Mouse (Mus musculus) G1E (cell line): ENCODE results near the gene Prdm2. TPM values are rescaled to one million over a fixed set of nuclear protein-coding genes. Genes with fewer than 3 reads are reported as not detected.

Experiments
- ATAC-seq: 2 replicates; pipeline ENCODE4 v1.8.0; 2016; ENCODE audit warnings: mild to moderate bottlenecking; ENCODE audit not compliant: insufficient number of reproducible peaks, poor library complexity, low FRiP score, severe bottlenecking; ENCODE audit errors: extremely low read depth
- DNase-seq: peaks from one replicate; pipeline ENCODE4 v3.0.0; 2012; ENCODE audit warnings: low spot score
- H3K27me3 ChIP-seq: 2 replicates; pipeline ENCODE4 v1.6.1; 2012; ENCODE audit warnings: mild to moderate bottlenecking, low read length, inconsistent platforms; ENCODE audit not compliant: insufficient read depth
- H3K36me3 ChIP-seq: replicated peaks from 2 replicates; pipeline ENCODE3; 2012; ENCODE audit warnings: mild to moderate bottlenecking, inconsistent platforms
- H3K4me1 ChIP-seq: 2 replicates; pipeline ENCODE4 v1.6.1; 2012; ENCODE audit warnings: low read depth, low read length, inconsistent platforms, mixed read lengths; ENCODE audit not compliant: insufficient read depth
- H3K4me3 ChIP-seq: 2 replicates; pipeline ENCODE4 v1.5.1; 2012; ENCODE audit warnings: low read depth, mild to moderate bottlenecking, inconsistent platforms, low read length, moderate library complexity, mixed read lengths
- H3K9me3 ChIP-seq: replicated peaks from 2 replicates; pipeline ENCODE4 v1.6.1; 2012; ENCODE audit warnings: inconsistent platforms
- CTCF ChIP-seq: IDR thresholded peaks from 2 replicates; pipeline ENCODE4 v1.5.1; 2012; ENCODE audit warnings: low read depth, low read length, inconsistent platforms, mixed read lengths
- GATA1 ChIP-seq: IDR thresholded peaks from 2 replicates; pipeline ENCODE4 v1.6.1; 2012; ENCODE audit warnings: borderline replicate concordance, low read length, inconsistent platforms, mixed read lengths
- GATA2 ChIP-seq: IDR thresholded peaks from 2 replicates; pipeline ENCODE4 v1.6.1; 2012; ENCODE audit warnings: low read depth, low read length, inconsistent platforms, borderline replicate concordance
- POLR2AphosphoS5 ChIP-seq: IDR thresholded peaks from 2 replicates; pipeline ENCODE4 v1.6.1; 2012; ENCODE audit warnings: low read depth, low read length, inconsistent platforms; ENCODE audit not compliant: insufficient replicate concordance
- TAL1 ChIP-seq: conservative IDR thresholded peaks from 2 replicates; pipeline ENCODE4 v1.6.1; 2012; ENCODE audit warnings: low read depth, low read length, inconsistent platforms, mixed read lengths
- polyA plus RNA-seq: library from polyadenylated mRNA; stranded (reverse); fragments of >175 nt; gene quantifications from 2 replicates; pipeline ENCODE4 v1.2.3, GENCODE M21; 2012
- total RNA-seq, 2 experiments: library from RNA; stranded (forward) in 1 of 2; stranded (reverse) in 1 of 2; fragments of 200-1000 nt in 1 of 2; fragments of >200 nt in 1 of 2; fragmentation: Nextera tagmentation in 1 of 2; gene quantifications; 2 replicates each; pipeline ENCODE4 v1.2.3; 2014 to 2017

The Prdm2 gene
- total and polyA plus RNA-seq, 3 experiments: 7.1 to 34.9 (median 9.7) TPM

GRCm38 (mm10) chr4:143227976-143228375 is 15.2 kb upstream of the Prdm2 start:
- H3K9me3 ChIP-seq: peaks cover 2% of the 10 kb centered on the region; the same call in 1 of the 2 replicates
- no peaks in the 10 kb centered on the region for H3K4me1 ChIP-seq
- peaks cover 3% of the 10 kb centered on the region; the same call in 1 of the 2 replicates for H3K27me3 ChIP-seq
- H3K4me3 ChIP-seq: no peak overlapping the region
- no peak for DNase-seq
- H3K36me3 ChIP-seq: no peaks in the 10 kb centered on the region
- TF ChIP-seq POLR2AphosphoS5 (no peak), TAL1 (no peak), CTCF (no peak), GATA2 (no peak), GATA1 (no peak)
- ATAC-seq: no peak

GRCm38 (mm10) chr4:143225886-143226285 is 13.1 kb upstream of the Prdm2 start:
- Histone ChIP-seq H3K4me1 (no peaks in the 10 kb centered on the region), H3K9me3 (no peaks in the 10 kb centered on the region), H3K27me3 (peaks cover 3% of the 10 kb centered on the region; the same call in 1 of the 2 replicates), H3K36me3 (no peaks in the 10 kb centered on the region), H3K4me3 (no peak overlapping the region)
- TF ChIP-seq GATA1 (no peak), GATA2 (no peak)
- ATAC-seq (no peak), DNase-seq (no peak)

- TF ChIP-seq GATA1: no peak
- TF ChIP-seq TAL1: no peak
- no peak for TF ChIP-seq POLR2AphosphoS5
- no peak for TF ChIP-seq CTCF
- TF ChIP-seq GATA2: no peak
- ATAC-seq (no peak), DNase-seq (no peak)
- Histone ChIP-seq H3K4me3 (no peak overlapping the region), H3K9me3 (no peaks in the 10 kb centered on the region), H3K4me1 (peaks cover 9% of the 10 kb centered on the region), H3K36me3 (no peaks in the 10 kb centered on the region), H3K27me3 (peaks cover 5% of the 10 kb centered on the region)
Observed at GRCm38 (mm10) chr4:143219316-143219751, 6.5 kb upstream of the Prdm2 start.

- DNase-seq (no peak), ATAC-seq (no peak)
- H3K36me3 ChIP-seq: no peaks in the 10 kb centered on the region
- peaks cover 12% of the 10 kb centered on the region for H3K4me1 ChIP-seq
- no peak overlapping the region for H3K4me3 ChIP-seq
- no peak for TF ChIP-seq GATA1
- no peak for TF ChIP-seq POLR2AphosphoS5
- no peak for TF ChIP-seq GATA2
- no peak for TF ChIP-seq TAL1
- no peak for TF ChIP-seq CTCF
- peaks cover 5% of the 10 kb centered on the region for H3K27me3 ChIP-seq
- no peaks in the 10 kb centered on the region for H3K9me3 ChIP-seq
Observed at GRCm38 (mm10) chr4:143218858-143219257, 6.1 kb upstream of the Prdm2 start.

- TF ChIP-seq GATA1 (no peak), GATA2 (no peak), CTCF (no peak), TAL1 (no peak), POLR2AphosphoS5 (no peak)
- H3K36me3 ChIP-seq: no peaks in the 10 kb centered on the region
- DNase-seq (no peak), ATAC-seq (no peak)
- H3K4me1 ChIP-seq: peaks cover 20% of the 10 kb centered on the region
- H3K27me3 ChIP-seq: peaks cover 5% of the 10 kb centered on the region
- H3K9me3 ChIP-seq: no peaks in the 10 kb centered on the region
- H3K4me3 ChIP-seq: no peak overlapping the region
Observed at GRCm38 (mm10) chr4:143217189-143217588, 4.4 kb upstream of the Prdm2 start.

- peaks cover 37% of the 10 kb centered on the region for H3K4me1 ChIP-seq
- peaks cover 5% of the 10 kb centered on the region for H3K27me3 ChIP-seq
- no peak for ATAC-seq
- TF ChIP-seq POLR2AphosphoS5 (no peak), GATA1 (no peak), GATA2 (no peak), TAL1 (no peak), CTCF (no peak)
- DNase-seq: no peak
- no peaks in the 10 kb centered on the region for H3K9me3 ChIP-seq
- H3K4me3 ChIP-seq: no peak overlapping the region
- peaks cover 7% of the 10 kb centered on the region for H3K36me3 ChIP-seq
Observed at GRCm38 (mm10) chr4:143214221-143214797, 1.5 kb upstream of the Prdm2 start.
